Mouse (Mus musculus): ENCODE measurements around the gene Glis2.

The Glis2 gene

DNA sequence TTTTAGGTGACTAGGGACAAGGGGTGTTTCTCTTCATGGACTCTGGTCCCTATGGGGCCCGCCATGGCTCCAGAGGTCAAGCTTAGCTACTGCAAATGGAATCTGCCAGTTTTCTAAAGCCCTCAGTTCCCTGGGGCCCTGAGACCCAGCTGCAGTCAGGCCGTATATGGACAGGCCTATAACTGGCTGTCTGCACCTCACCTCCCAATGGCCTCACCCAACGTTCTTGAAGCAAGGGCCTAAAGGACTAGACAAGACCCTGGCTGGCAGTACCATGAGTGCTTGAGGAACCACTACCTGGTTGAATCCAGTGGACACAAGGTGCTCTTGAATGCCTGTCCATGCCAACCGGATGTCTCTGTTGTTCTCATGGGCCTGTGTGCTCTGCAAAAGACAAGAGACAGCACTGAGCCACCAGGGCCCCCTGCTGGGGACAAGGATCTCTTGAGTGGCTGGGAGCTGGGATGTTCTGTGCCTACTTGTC, 60.8 kb downstream of the Glis2 start:
- in situ Hi-C loops (cut with MboI; ENCODE audit: low sequenced_read_pairs) = no loop called here

DNA sequence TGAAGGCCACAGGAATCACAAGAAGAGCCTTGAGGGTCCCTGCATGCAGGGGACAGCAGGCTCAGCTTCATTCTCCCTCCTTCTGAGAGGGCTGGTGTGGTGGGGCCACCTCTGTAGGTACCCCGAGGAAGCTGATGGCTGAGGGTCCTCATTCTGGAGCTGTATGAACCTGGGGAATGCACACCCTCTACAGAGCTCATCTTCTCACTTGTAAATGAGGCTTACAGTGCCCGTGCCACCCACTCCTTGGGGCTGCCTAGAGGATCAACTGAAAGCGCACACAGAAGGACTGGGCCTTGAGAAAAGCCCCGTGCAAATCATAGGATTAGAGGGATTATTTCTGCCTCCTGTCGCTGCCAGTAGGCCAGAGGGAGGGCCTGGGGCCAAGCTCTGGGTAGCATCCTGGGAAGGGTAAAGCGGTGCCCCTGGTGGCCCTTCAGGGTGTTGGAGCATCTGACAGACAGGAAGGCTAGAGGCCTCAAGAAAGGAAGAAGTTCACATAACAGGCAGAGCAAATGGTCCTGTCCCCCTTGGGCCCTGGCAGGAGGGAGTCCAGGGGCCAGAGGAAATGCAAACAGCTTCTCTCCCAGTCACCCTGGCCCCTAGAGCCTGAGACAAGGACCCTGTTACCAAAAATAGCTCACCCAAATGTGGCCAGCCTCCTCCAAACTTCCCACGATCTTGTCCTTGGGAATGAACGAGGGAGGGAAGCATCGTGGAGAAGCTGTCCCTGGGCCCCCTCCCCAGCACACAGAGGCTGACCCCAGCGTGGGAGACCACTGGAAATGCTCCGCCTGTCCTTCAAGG, 61.5 kb downstream of the Glis2 start:
- in situ Hi-C loops (cut with MboI; ENCODE audit: low sequenced_read_pairs) = no loop called here

- in situ Hi-C loops (cut with MboI; ENCODE audit: low sequenced_read_pairs) = no loop called here
Observed at GRCm38 (mm10) chr16:4656571-4657081, 62.1 kb downstream of the Glis2 start.

GRCm38 (mm10) chr16:4658781-4659245, 64.3 kb downstream of the Glis2 start:
- in situ Hi-C loops (cut with MboI; ENCODE audit: low sequenced_read_pairs) = no loop called here

DNA sequence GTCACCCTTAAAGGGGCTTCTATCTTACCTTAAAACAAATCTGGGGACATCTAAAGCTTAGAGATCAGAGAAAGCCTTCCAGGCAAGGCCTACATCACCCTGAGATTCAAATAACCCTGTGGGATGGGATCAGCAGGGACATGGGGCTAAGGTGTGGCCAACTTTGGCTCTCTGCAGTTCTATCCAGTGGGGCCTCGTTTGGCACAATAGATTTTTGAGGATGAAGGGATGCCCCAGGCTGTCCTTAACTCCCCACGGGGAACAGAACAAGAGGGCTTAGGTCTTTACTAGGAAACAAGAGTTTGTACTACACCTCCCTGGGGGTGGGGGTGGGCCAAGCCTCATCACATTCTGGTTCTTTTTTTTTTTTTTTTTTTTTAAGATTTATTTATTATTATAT, 64.8 kb downstream of the Glis2 start:
- in situ Hi-C loops (cut with MboI; ENCODE audit: low sequenced_read_pairs) = no loop called here

DNA sequence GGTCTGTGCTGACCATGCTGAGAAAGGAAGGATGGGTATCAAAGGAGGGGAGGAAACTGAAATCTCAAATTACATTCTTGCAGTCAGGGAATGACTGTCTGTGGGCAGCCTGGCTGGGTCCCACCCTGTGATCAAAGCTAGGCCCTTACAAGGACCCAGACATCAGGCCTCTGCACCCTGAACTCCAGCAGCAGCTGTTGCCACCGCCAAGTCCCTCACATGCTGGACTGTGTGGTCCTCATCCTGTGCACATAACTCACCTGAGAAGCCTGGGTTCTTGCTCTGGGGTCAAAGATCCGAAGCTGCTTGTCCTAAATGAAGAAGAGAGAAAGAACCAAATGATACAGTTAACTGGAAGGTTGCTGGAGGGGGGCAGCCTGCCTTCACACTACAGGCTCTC, 67.1 kb downstream of the Glis2 start:
- in situ Hi-C loops (cut with MboI; ENCODE audit: low sequenced_read_pairs) = no loop called here

DNA sequence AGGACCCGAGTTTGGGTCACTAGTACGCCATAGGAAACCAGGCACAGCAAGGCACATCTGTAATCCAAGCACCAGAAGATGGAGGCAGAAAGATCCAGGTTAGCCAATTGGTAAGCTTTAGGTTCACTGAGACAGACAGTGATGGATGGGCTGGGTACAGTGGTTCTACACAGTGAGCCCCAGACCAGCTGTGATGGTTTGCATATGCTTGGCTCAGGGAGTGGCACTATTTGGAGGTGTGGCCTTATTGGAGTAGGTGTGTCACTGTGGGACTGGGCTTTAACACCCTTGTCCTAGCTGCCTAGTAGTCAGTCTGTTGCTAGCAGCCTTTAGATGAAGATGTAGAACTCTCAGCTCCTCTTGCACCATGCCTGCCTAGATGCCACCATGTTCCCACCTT, 69.3 kb downstream of the Glis2 start:
- in situ Hi-C loops (cut with MboI; ENCODE audit: low sequenced_read_pairs) = no loop called here

DNA sequence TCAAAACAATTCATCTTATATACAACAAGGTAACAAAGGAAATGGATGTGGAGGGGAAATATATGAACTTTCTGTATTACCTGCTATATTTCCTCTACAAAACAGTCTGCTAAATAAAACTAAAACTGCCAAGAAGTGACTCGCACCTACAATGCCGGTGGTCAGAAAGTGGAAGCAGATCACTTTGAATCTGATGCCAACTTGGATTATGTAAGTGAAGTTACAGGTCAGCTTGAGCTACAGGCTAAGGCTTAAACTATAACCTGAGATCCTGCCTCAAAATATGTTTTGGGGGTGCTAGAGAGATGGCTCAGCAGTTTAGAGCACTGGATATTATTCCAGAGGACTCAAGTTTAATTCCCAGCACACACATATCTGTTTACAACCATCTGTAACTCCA, 71.2 kb downstream of the Glis2 start:
- in situ Hi-C loops (cut with MboI; ENCODE audit: low sequenced_read_pairs) = no loop called here

GRCm38 (mm10) chr16:4667190-4667808, 72.8 kb downstream of the Glis2 start:
- in situ Hi-C loops (cut with MboI; ENCODE audit: low sequenced_read_pairs) = no loop called here

- in situ Hi-C loops (cut with MboI; ENCODE audit: low sequenced_read_pairs) = no loop called here
Observed at GRCm38 (mm10) chr16:4670317-4670716, 75.8 kb downstream of the Glis2 start.

DNA sequence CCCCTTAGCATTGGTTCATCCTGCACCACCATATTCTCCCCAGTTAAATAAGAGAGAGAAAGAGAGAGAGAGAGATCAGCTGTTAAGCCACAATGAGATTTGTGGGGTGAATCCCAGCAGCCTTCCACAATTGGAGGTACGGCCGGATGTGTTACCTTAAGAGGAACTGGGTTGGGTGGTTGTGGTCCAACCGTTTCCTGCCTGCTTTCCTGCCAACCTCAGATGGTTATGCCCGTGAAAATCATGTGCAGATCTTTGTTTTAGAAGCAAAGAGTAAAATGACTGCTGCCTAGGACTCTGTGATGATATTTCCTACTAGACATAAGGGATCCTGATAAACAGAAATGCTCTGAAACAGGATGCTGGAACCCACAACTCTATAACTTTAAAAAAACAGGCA, 79.6 kb downstream of the Glis2 start:
- in situ Hi-C loops (cut with MboI; ENCODE audit: low sequenced_read_pairs) = no loop called here

All from CH12F3 (cell line).